Mouse (Mus musculus): ENCODE results near the gene Fam171a1.

DNA sequence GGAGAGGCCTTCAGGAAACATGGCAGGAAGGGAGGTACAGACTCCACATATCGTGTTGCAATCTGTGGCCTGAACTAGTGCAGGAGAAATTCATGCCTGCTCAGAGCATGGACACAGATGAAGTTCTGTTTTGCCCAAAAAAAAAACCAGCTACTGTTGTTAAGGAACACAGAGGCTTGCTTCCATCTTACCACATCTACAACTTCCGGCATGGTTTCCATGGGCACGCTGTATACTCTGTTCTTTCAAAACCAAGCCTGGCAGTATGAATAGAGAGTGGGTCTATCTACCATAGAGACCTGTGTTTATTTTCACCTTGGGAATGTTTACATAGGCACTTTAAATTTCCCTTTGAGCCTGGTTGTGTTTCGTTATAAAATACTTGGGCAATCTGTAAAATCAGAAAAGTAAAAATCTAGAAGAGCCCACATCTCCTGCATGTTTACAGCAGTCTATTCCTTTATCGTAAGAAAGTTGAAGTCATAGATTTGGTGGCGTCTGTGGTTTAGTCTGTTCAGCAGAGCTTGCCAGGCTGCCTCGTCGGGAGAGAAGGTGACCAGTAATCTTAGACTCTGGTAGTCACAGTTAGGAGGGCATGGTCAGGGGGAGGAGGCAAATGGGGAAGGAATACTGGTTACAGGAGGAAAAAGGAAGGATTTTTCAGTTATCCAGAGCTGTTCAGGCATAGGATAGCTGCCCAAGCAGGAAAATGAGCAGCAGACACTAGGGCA, 44.8 kb downstream of the Fam171a1 start:
- TF ChIP-seq POLR2A (IDR thresholded peaks at IDR 0.05; ENCODE audit: borderline replicate concordance, control insufficient read depth, low read depth, low read length) (no peak), CTCF (IDR thresholded peaks at IDR 0.05; ENCODE audit: control insufficient read depth, insufficient read depth, low read length) (no peak)

Data from bone marrow, adult 2 months (tissue).